Mouse (Mus musculus) forebrain, embryonic 16.5 days (tissue): ENCODE results near the gene Accs. TPM values are rescaled to one million over a fixed set of nuclear protein-coding genes. Genes with fewer than 3 reads are reported as not detected.

Experiments
- ATAC-seq: fragments of 200-750 bp; cut with Nextera tagmentation; 2 replicates; pipeline ENCODE4 v1.8.0; 2017; ENCODE audit warnings: mild to moderate bottlenecking, moderate library complexity
- H3K27ac ChIP-seq: fragments of 300-500 bp; sonication (generic); 2 replicates; pipeline ENCODE4 v1.5.1; 2014; ENCODE audit warnings: low read length, control low read depth
- H3K27me3 ChIP-seq: fragments of 300-500 bp; sonication (generic); replicated peaks from 2 replicates; pipeline ENCODE4 v1.6.1; 2014; ENCODE audit warnings: low read length; ENCODE audit not compliant: control insufficient read depth, insufficient read depth
- H3K36me3 ChIP-seq: fragments of 300-500 bp; sonication (generic); 2 replicates; pipeline ENCODE4 v1.6.1; 2014; ENCODE audit not compliant: control insufficient read depth, insufficient read depth
- H3K4me1 ChIP-seq: fragments of 300-500 bp; sonication (generic); replicated peaks from 2 replicates; pipeline ENCODE4 v1.6.1; 2014; ENCODE audit warnings: low read length; ENCODE audit not compliant: control insufficient read depth, insufficient read depth
- H3K4me2 ChIP-seq: fragments of 300-500 bp; sonication (generic); 2 replicates; pipeline ENCODE4 v1.6.1; 2014; ENCODE audit warnings: mild to moderate bottlenecking, low read length, control low read depth
- H3K4me3 ChIP-seq: fragments of 300-500 bp; sonication (generic); replicated peaks from 2 replicates; pipeline ENCODE4 v1.5.1; 2014; ENCODE audit warnings: mild to moderate bottlenecking, low read length, control low read depth
- H3K9ac ChIP-seq: fragments of 300-500 bp; sonication (generic); replicated peaks from 2 replicates; pipeline ENCODE4 v1.6.1; 2014; ENCODE audit warnings: low read depth, low read length, control low read depth
- H3K9me3 ChIP-seq: fragments of 300-500 bp; sonication (generic); 2 replicates; pipeline ENCODE4 v1.6.1; 2016; ENCODE audit warnings: low read length; ENCODE audit not compliant: control insufficient read depth
- WGBS: fragments of 180-500 bp; shearing (Covaris S2); extraction: QIAGEN DNeasy Blood & Tissue Kit; methylation state at CpG from one replicate; pipeline ENCODE4 v1.1.7; 2014; 5-methylcytosine and 5-hydroxymethylcytosine counted together
- polyA plus RNA-seq: library from polyadenylated mRNA; unstranded; fragments of >200 nt; fragmentation: Nextera tagmentation; extraction: Ambion mirVana; gene quantifications from 2 replicates; pipeline ENCODE4 v1.2.1, GENCODE M21; 2015

Accs gene
- polyA plus RNA-seq, 1 experiment from 2014 or later = 7.2 TPM

DNA sequence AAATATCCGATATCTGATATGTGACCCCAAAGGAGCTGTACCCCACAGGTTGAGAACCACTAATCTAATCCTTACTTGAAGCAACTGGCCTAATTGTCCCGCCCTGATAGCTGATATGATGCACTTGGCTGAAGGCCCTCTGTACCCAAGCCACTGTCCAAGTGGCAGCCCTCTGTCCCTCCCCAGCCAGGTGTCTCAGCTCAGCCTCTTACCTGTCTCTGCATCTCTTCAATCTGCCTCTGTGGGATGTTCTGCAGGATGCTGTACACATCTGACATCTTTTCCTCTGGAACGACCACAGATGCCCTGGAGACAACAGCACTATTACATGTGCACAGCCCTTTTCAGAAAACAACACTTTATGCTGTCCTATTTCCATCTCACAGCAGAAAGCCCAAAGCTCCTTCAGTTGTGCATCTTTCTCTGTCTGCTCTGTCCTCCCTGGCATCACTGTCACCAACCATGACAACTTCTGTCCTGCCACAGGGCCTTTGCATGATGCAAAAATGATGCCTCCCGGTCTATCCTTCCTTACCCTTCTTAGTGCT, 58.9 kb downstream of the Accs start:
- no peak overlapping the region for H3K27ac ChIP-seq
- H3K36me3 ChIP-seq = peaks cover 17% of the 10 kb centered on the region; the same call in 1 of the 2 replicates
- H3K4me3 ChIP-seq = no peak overlapping the region
- H3K27me3 ChIP-seq = no peaks in the 10 kb centered on the region
- H3K4me1 ChIP-seq = peaks cover 11% of the 10 kb centered on the region
- no peaks in the 10 kb centered on the region for H3K9me3 ChIP-seq
- no peak for ATAC-seq
- H3K9ac ChIP-seq = no peak overlapping the region
- 90% methylated on average over 4 of the region's 4 CpGs for WGBS
- no peak overlapping the region for H3K4me2 ChIP-seq

DNA sequence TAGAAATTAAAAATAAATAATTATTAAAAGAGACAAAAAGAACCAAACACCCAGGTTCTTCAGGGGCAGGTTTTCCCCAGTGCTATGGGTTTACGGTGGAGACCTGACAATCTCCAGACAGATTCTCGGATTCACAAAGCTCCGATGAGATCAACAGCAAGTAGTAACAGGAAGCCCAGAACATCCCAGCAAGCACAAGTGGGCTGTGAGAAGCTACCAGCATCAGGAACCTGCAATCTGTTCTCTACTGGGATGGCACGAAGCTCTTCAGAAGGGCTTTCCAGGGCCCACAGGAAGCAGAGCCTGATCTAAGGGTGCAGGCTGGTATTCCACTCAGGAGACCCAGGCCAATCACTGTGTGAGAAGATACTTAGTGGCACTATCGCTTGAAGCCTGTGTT, 61.2 kb downstream of the Accs start:
- Histone ChIP-seq H3K9me3 (no peaks in the 10 kb centered on the region), H3K9ac (no peak overlapping the region), H3K27me3 (no peaks in the 10 kb centered on the region), H3K4me2 (no peak overlapping the region), H3K4me3 (no peak overlapping the region), H3K4me1 (peaks cover 21% of the 10 kb centered on the region), H3K36me3 (0 out of 2 replicates have a peak, but pooled peaks cover 3% of the 10 kb centered on the region), H3K27ac (no peak overlapping the region)
- 94% methylated on average over 5 of the region's 5 CpGs for WGBS
- ATAC-seq = no peak

- H3K9me3 ChIP-seq = no peaks in the 10 kb centered on the region
- no peak overlapping the region for H3K4me2 ChIP-seq
- no peak overlapping the region for H3K27ac ChIP-seq
- H3K9ac ChIP-seq = no peak overlapping the region
- 49% methylated on average over 4 of the region's 4 CpGs for WGBS
- H3K4me3 ChIP-seq = no peak overlapping the region
- peak; percentile 73 for ATAC-seq
- H3K27me3 ChIP-seq = no peaks in the 10 kb centered on the region
- H3K36me3 ChIP-seq = no peaks in the 10 kb centered on the region
- peaks cover 14% of the 10 kb centered on the region for H3K4me1 ChIP-seq
These were observed 63.6 kb downstream of the Accs start for GRCm38 (mm10) chr2:93786175-93786574.

DNA sequence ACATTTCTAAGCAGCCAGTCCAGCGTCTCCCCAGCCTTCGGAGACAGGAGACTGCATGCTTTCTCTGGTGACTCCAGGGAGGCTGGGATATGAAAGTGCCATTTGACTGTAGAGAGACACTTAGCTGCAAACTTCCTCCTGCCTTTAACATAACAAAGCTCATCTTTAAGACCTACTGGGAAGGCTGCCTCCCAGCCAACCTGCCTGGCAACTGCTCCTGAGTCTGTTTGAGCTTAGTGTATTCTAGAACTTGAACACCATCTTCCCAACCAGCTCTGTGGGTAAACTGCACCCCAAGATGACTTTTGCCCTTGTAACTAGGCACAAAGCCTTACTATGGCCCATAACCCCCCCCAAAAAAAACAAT, 64.3 kb downstream of the Accs start:
- H3K9me3 ChIP-seq = no peaks in the 10 kb centered on the region
- H3K4me2 ChIP-seq = no peak overlapping the region
- peaks cover 14% of the 10 kb centered on the region for H3K4me1 ChIP-seq
- H3K4me3 ChIP-seq = no peak overlapping the region
- no peak for ATAC-seq
- H3K27ac ChIP-seq = no peak overlapping the region
- no peaks in the 10 kb centered on the region for H3K36me3 ChIP-seq
- no peaks in the 10 kb centered on the region for H3K27me3 ChIP-seq
- 41% methylated on average over 2 of the region's 2 CpGs for WGBS
- H3K9ac ChIP-seq = no peak overlapping the region

- H3K27me3 ChIP-seq = no peaks in the 10 kb centered on the region
- H3K27ac ChIP-seq = no peak overlapping the region
- H3K9me3 ChIP-seq = no peaks in the 10 kb centered on the region
- WGBS = 45% methylated on average over 12 of the region's 12 CpGs
- no peak overlapping the region for H3K4me2 ChIP-seq
- no peak overlapping the region for H3K4me3 ChIP-seq
- ATAC-seq = 0 out of 2 replicates have a peak, but pooled peaks have one; percentile 26
- no peak overlapping the region for H3K9ac ChIP-seq
- no peaks in the 10 kb centered on the region for H3K36me3 ChIP-seq
- peaks cover 14% of the 10 kb centered on the region for H3K4me1 ChIP-seq
These were observed 64.9 kb downstream of the Accs start for GRCm38 (mm10) chr2:93784721-93785431.

DNA sequence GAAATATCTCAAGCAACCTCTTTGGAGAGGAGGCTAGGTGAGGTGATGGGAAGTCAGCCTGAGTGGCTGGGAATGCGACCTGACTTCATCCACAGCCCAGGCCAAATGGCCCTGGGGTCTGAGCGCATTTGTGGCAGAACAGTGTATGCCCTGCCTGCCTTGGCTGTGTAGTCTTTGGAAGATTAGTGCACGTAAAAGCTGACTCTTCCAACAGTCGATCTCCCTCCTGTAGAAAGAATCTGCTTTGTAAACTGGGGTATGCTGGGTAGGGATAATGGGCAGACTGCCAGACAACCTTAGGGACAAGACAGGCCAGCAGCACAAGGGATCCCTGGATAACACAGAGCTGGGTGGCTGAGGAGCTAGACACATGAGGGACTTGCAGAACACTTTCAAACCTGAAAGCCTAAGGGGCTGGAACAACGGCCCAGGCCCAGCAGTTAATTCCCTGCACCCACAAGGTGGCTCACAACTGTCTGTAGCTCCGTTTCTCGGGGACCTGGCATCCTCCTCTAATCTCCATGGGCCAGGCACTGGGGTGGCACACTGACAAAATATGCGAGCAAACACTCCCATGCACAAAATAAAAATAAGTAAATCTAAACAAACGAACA, 65.7 kb downstream of the Accs start:
- H3K27ac ChIP-seq = no peak overlapping the region

More for the DNA sequence above, 65.7 kb downstream of the Accs start:
- 67% methylated on average over 9 of the region's 9 CpGs for WGBS
- no peak overlapping the region for H3K4me3 ChIP-seq
- peaks cover 20% of the 10 kb centered on the region for H3K4me1 ChIP-seq
- H3K36me3 ChIP-seq = no peaks in the 10 kb centered on the region
- no peaks in the 10 kb centered on the region for H3K27me3 ChIP-seq
- ATAC-seq = no peak
- no peak overlapping the region for H3K9ac ChIP-seq
- no peak overlapping the region for H3K4me2 ChIP-seq
- H3K9me3 ChIP-seq = no peaks in the 10 kb centered on the region

Other genes starting within 250 kb of the Accs start
- 0.61 and 1.0 TPM in 2 replicates for gene Alx4, start 207.6 kb downstream of the Accs start, polyA plus RNA-seq
- 69.1 and 69.7 TPM in 2 replicates for gene Ext2, start 27.4 kb downstream of the Accs start, polyA plus RNA-seq
- gene Accsl, start 19.2 kb upstream of the Accs start, polyA plus RNA-seq = 0.63 and 0.73 TPM in 2 replicates
- 17.7 and 18.2 TPM in 2 replicates for gene Gm13889, start 107.3 kb upstream of the Accs start, polyA plus RNA-seq
- not detected in 2 replicates for gene Gm27027, start 146.4 kb upstream of the Accs start, polyA plus RNA-seq
- gene Alkbh3, start 160.9 kb upstream of the Accs start, polyA plus RNA-seq = 55.1 and 57.4 TPM in 2 replicates